10 mouse cellular contexts compared by ENCODE assay signal in genomic region chr6:122662551-122663264, GRCm38 (mm10). TPM values are rescaled to one million over a fixed set of nuclear protein-coding genes. Genes with fewer than 3 reads are reported as not detected.
A peak's percentile ranks its signal among the peaks of the same experiment; 100 is the strongest.
DNase-seq lines count a peak whose midpoint lies in the region; ATAC-seq and TF ChIP-seq lines count a peak whose summit lies in the region.
"Had no signal": no experiment of that assay in that cellular context is flagged by ENCODE, and none has a peak within 500 bp of the region (broad histone marks: within the 10 kb centered on the region; RNA-seq: fewer than 3 reads in every experiment).

No protein-coding gene starts in this region.

- H3K27ac ChIP-seq in heart, embryonic 10.5 days: no peak overlapping the region
- H3K27ac ChIP-seq in ES-Bruce4 (ENCODE audit: insufficient read depth, low read length): peak overlapping the region; percentile 95
- no peak overlapping the region for H3K27ac ChIP-seq in liver, embryonic 11.5 days (ENCODE audit: low read depth, low read length)
- H3K27ac ChIP-seq in forebrain, embryonic 16.5 days (ENCODE audit: low read length): no peak overlapping the region
- H3K27ac ChIP-seq: kidney, postnatal 0 days; lung, embryonic 15.5 days had no signal

- DNase-seq in heart, embryonic 10.5 days (ENCODE audit: low spot score): no peak
- no peak for DNase-seq in heart, postnatal 25 days (ENCODE audit: low spot score)
- DNase-seq in heart, postnatal 4 days: peak; percentile 65
- DNase-seq in liver, embryonic 11.5 days (ENCODE audit: low spot score): no peak
- no peak for DNase-seq in thymus, postnatal 36 days
- no peak for DNase-seq in layer of hippocampus, adult 8-10 months (ENCODE audit: low spot score in 2 of 2)

- peaks cover 34% of the 10 kb centered on the region for H3K27me3 ChIP-seq in heart, embryonic 10.5 days (ENCODE audit: insufficient read depth, poor library complexity, severe bottlenecking)
- H3K27me3 ChIP-seq in ES-Bruce4 (ENCODE audit: control insufficient read depth, insufficient read depth, low read length, poor library complexity, severe bottlenecking): no peaks in the 10 kb centered on the region
- H3K27me3 ChIP-seq in liver, embryonic 11.5 days (replicated peaks; ENCODE audit: control insufficient read depth, insufficient read depth, low read length): peaks cover 6% of the 10 kb centered on the region
- 0 out of 2 replicates have a peak, but pooled peaks cover 4% of the 10 kb centered on the region for H3K27me3 ChIP-seq in forebrain, embryonic 16.5 days (replicated peaks; ENCODE audit: control insufficient read depth, insufficient read depth, low read length)

- TF ChIP-seq EP300 in ES-Bruce4 (IDR thresholded peaks at IDR 0.05; ENCODE audit: insufficient read depth, low read depth, low read length): peak; percentile 98

- no peak for TF ChIP-seq CTCF in ES-Bruce4 (IDR thresholded peaks at IDR 0.05; ENCODE audit: low read depth, low read length)

- intact Hi-C loops in heart, postnatal 25 days (cut with DNase I): no loop called here

- no peaks in the 10 kb centered on the region for H3K36me3 ChIP-seq in heart, embryonic 10.5 days
- no peaks in the 10 kb centered on the region for H3K36me3 ChIP-seq in ES-Bruce4 (ENCODE audit: control insufficient read depth, insufficient read depth, low read length, poor library complexity, severe bottlenecking)
- H3K36me3 ChIP-seq in liver, embryonic 11.5 days (ENCODE audit: control insufficient read depth, insufficient read depth, low read length): no peaks in the 10 kb centered on the region
- H3K36me3 ChIP-seq in forebrain, embryonic 16.5 days (ENCODE audit: control insufficient read depth, insufficient read depth): no peaks in the 10 kb centered on the region
- H3K36me3 ChIP-seq: lung, embryonic 15.5 days had no signal

- peaks cover 15% of the 10 kb centered on the region for H3K4me1 ChIP-seq in heart, embryonic 10.5 days
- peaks cover 7% of the 10 kb centered on the region for H3K4me1 ChIP-seq in ES-Bruce4 (ENCODE audit: control insufficient read depth, insufficient read depth, low read length)
- 0 out of 2 replicates have a peak, but pooled peaks cover 4% of the 10 kb centered on the region for H3K4me1 ChIP-seq in liver, embryonic 11.5 days (replicated peaks; ENCODE audit: control insufficient read depth, insufficient read depth, low read length)
- peaks cover 3% of the 10 kb centered on the region; the same call in 1 of the 2 replicates for H3K4me1 ChIP-seq in forebrain, embryonic 16.5 days (replicated peaks; ENCODE audit: control insufficient read depth, insufficient read depth, low read length)
- H3K4me1 ChIP-seq: lung, embryonic 15.5 days had no signal

- 0 out of 2 replicates have a peak overlapping the region, but pooled peaks have one; percentile 12 for H3K4me3 ChIP-seq in heart, embryonic 10.5 days
- no peak overlapping the region for H3K4me3 ChIP-seq in ES-Bruce4 (ENCODE audit: low read depth, low read length)
- H3K4me3 ChIP-seq in liver, embryonic 11.5 days (ENCODE audit: low read depth, low read length): no peak overlapping the region
- H3K4me3 ChIP-seq in forebrain, embryonic 16.5 days (replicated peaks; ENCODE audit: low read length): no peak overlapping the region
- H3K4me3 ChIP-seq: lung, embryonic 15.5 days had no signal

- peak overlapping the region; percentile 49 for H3K9ac ChIP-seq in ES-Bruce4 (ENCODE audit: low read depth, poor library complexity, severe bottlenecking)
- no peak overlapping the region for H3K9ac ChIP-seq in liver, embryonic 11.5 days (ENCODE audit: low read depth, low read length)
- no peak overlapping the region for H3K9ac ChIP-seq in forebrain, embryonic 16.5 days (replicated peaks; ENCODE audit: low read depth, low read length)
- H3K9ac ChIP-seq: lung, embryonic 15.5 days had no signal

- TF ChIP-seq POLR2A in ES-Bruce4 (IDR thresholded peaks at IDR 0.05; ENCODE audit: insufficient read depth, low read length): no peak

- H3K4me2 ChIP-seq in liver, embryonic 11.5 days: no peak overlapping the region
- no peak overlapping the region for H3K4me2 ChIP-seq in forebrain, embryonic 16.5 days (ENCODE audit: low read length)
- H3K4me2 ChIP-seq: lung, embryonic 15.5 days had no signal

- WGBS in heart, embryonic 10.5 days: 33% methylated on average over 22 of the region's 22 CpGs
- WGBS in liver, embryonic 11.5 days: 44% methylated on average over 22 of the region's 22 CpGs
- 33% methylated on average over 22 of the region's 22 CpGs for WGBS in forebrain, embryonic 16.5 days

- H3K9me3 ChIP-seq in heart, embryonic 10.5 days: no peaks in the 10 kb centered on the region
- H3K9me3 ChIP-seq in ES-Bruce4 (replicated peaks; ENCODE audit: control insufficient read depth, insufficient read depth, low read length, poor library complexity, severe bottlenecking): no peaks in the 10 kb centered on the region
- H3K9me3 ChIP-seq in liver, embryonic 11.5 days (ENCODE audit: control insufficient read depth, low read length): no peaks in the 10 kb centered on the region
- no peaks in the 10 kb centered on the region for H3K9me3 ChIP-seq in forebrain, embryonic 16.5 days (ENCODE audit: control insufficient read depth, low read length)
- H3K9me3 ChIP-seq: lung, embryonic 15.5 days had no signal

- ATAC-seq in liver, embryonic 11.5 days (replicated peaks; ENCODE audit: low FRiP score): 0 out of 2 replicates have a peak, but pooled peaks have one; percentile 28
- ATAC-seq in forebrain, embryonic 16.5 days: no peak

RNA-seq across cellular contexts. Expression of gene Dppa3, which starts 36.5 kb away (rescaled TPM):
- polyA plus RNA-seq in heart, embryonic 10.5 days (2016; fragmentation: Nextera tagmentation; extraction: Ambion mirVana): not detected in 2 replicates
- total RNA-seq in heart, postnatal 25 days (2021): not detected
- 203 and 217 TPM in 2 replicates for polyA plus RNA-seq in ES-Bruce4 (2011; ENCODE audit: insufficient read depth, insufficient read length, low read depth, missing spikeins)
- not detected for total RNA-seq in heart, postnatal 4 days (2021)
- not detected in 2 replicates for polyA plus RNA-seq in liver, embryonic 11.5 days (2014; fragmentation: Nextera tagmentation; extraction: Ambion mirVana)
- total RNA-seq in layer of hippocampus, adult 8-10 months (2022): not detected
- polyA plus RNA-seq in forebrain, embryonic 16.5 days (2015; fragmentation: Nextera tagmentation; extraction: Ambion mirVana): not detected in 2 replicates
- polyA plus RNA-seq: kidney, postnatal 0 days; lung, embryonic 15.5 days had no signal

RNA-seq across cellular contexts. Expression of gene Nanog, which starts 44.6 kb away (rescaled TPM):
- polyA plus RNA-seq in heart, embryonic 10.5 days (2016; fragmentation: Nextera tagmentation; extraction: Ambion mirVana): 0.20 and 0.57 TPM in 2 replicates
- not detected for total RNA-seq in heart, postnatal 25 days (2021)
- 610 and 613 TPM in 2 replicates for polyA plus RNA-seq in ES-Bruce4 (2011; ENCODE audit: insufficient read depth, insufficient read length, low read depth, missing spikeins)
- total RNA-seq in heart, postnatal 4 days (2021): under 1 TPM; 0.38 to 0.41 TPM
- 0.08 and 0.09 TPM in 2 replicates for polyA plus RNA-seq in liver, embryonic 11.5 days (2014; fragmentation: Nextera tagmentation; extraction: Ambion mirVana)
- under 1 TPM in 1 of 4 experiments, not detected in 3; 0.18 TPM for total RNA-seq in layer of hippocampus, adult 8-10 months (2022)
- polyA plus RNA-seq in forebrain, embryonic 16.5 days (2015; fragmentation: Nextera tagmentation; extraction: Ambion mirVana): 0.13 TPM in 1 of 2 replicates, not detected in the other
- polyA plus RNA-seq: kidney, postnatal 0 days had no signal

RNA-seq across cellular contexts. Expression of gene Gdf3, which starts 52.8 kb away (rescaled TPM):
- 0.06 and 1.1 TPM in 2 replicates for polyA plus RNA-seq in heart, embryonic 10.5 days (2016; fragmentation: Nextera tagmentation; extraction: Ambion mirVana)
- not detected for total RNA-seq in heart, postnatal 25 days (2021)
- 34.8 and 37.0 TPM in 2 replicates for polyA plus RNA-seq in ES-Bruce4 (2011; ENCODE audit: insufficient read depth, insufficient read length, low read depth, missing spikeins)
- total RNA-seq in heart, postnatal 4 days (2021): not detected
- polyA plus RNA-seq in liver, embryonic 11.5 days (2014; fragmentation: Nextera tagmentation; extraction: Ambion mirVana): 13.9 and 14.6 TPM in 2 replicates
- total RNA-seq in layer of hippocampus, adult 8-10 months (2022): not detected
- polyA plus RNA-seq in forebrain, embryonic 16.5 days (2015; fragmentation: Nextera tagmentation; extraction: Ambion mirVana): not detected in 2 replicates
- polyA plus RNA-seq: kidney, postnatal 0 days; lung, embryonic 15.5 days had no signal

Comparison
In these comparisons a context has a peak if more than half of its experiments do, and no peak if none do; other contexts are left out.
1. RNA of gene Dppa3, which starts 36.5 kb away (polyA plus RNA-seq): 203 to 217 TPM in ES-Bruce4; not detected in heart, embryonic 10.5 days, not detected in liver, embryonic 11.5 days and not detected in forebrain, embryonic 16.5 days; every median in the first group is over 100 times any median in the second.
2. RNA of gene Nanog, which starts 44.6 kb away (polyA plus RNA-seq): 610 to 613 TPM in ES-Bruce4; 0.20 to 0.57 TPM in heart, embryonic 10.5 days, 0.13 TPM in forebrain, embryonic 16.5 days and 0.08 to 0.09 TPM in liver, embryonic 11.5 days; every median in the first group is over 100 times any median in the second.